ENCODE assay signal across 8 mouse cellular contexts in the genomic region with DNA sequence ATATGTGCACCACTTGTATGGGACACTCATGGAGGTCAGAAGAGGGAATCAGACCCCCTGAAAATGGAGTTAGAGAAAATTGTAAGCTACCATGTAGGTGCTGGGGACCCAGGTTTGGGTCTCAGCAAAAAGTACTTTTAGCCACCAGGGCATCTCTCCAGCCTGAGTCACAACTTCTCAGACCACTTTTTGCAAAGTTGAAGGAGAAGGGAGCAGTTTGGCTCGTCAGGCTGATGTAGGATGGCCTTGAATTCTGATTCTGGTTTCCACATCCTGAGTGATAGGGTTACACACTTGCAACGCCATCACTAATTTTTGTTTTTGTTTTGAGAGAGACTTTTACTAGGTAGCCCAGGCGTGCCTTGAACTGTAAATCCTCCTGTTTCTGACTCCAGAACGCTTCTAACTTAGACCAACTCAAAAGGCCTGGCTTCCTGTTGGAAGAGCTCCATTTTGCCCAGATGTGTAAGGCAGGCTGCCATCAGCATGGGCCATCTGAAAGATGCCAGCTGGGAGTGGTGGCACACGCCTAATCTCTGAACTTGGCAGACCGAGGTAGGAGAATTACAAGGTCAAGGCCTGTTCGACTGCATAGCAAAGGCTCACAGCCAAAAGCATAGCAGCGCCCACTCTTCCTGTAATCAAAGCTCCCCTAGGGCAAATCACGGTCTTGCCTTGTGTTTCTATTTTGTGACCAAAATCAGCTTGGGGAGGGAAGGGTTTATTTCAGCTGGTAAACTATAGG. TPM values are rescaled to one million over a fixed set of nuclear protein-coding genes. Genes with fewer than 3 reads are reported as not detected.
A peak's percentile ranks its signal among the peaks of the same experiment; 100 is the strongest.
DNase-seq lines count a peak whose midpoint lies in the region.
"Had no signal": no experiment of that assay in that cellular context is flagged by ENCODE, and none has a peak within 500 bp of the region (broad histone marks: within the 10 kb centered on the region; RNA-seq: fewer than 3 reads in every experiment).

No protein-coding gene starts in this region.

- intact Hi-C loops in left cerebral cortex, postnatal 4 days (cut with DNase I): no loop called here
- intact Hi-C loops in heart, postnatal 14 days (cut with DNase I): no loop called here

- peak; percentile 37 for DNase-seq in left cerebral cortex, postnatal 4 days
- DNase-seq in left cerebral cortex, adult 9 months (ENCODE audit: low spot score in 2 of 2): no peak
- peak; percentile 64 for DNase-seq in adrenal gland, postnatal 25 days
- DNase-seq in heart, postnatal 14 days: peak; percentile 57 to 72
- peak; percentile 21 for DNase-seq in ovary, postnatal 14 days (ENCODE audit: low spot score)
- no peak for DNase-seq in layer of hippocampus, adult 11-12 months (ENCODE audit: low spot score)
- DNase-seq in cerebellum, postnatal 36 days: no peak
- DNase-seq: cerebellum, adult 2 months had no signal

RNA-seq across cellular contexts. Expression of a gene that starts 9.2 kb away (rescaled TPM):
- 1 to 10 TPM; 1.8 to 2.8 TPM for total RNA-seq in left cerebral cortex, postnatal 4 days (2021)
- total RNA-seq in adrenal gland, postnatal 25 days (2021): 14.5 and 17.1 TPM in 2 replicates
- total RNA-seq in heart, postnatal 14 days (2021): 10 to 100 TPM; 16.0 to 16.7 TPM

RNA-seq across cellular contexts. Expression of a gene that starts 12.1 kb away (rescaled TPM):
- 10 to 100 TPM; 76.3 to 77.4 TPM for total RNA-seq in left cerebral cortex, postnatal 4 days (2021)
- 57.9 and 58.3 TPM in 2 replicates for total RNA-seq in adrenal gland, postnatal 25 days (2021)
- total RNA-seq in heart, postnatal 14 days (2021): 10 to 100 TPM; 65.1 to 65.2 TPM

RNA-seq across cellular contexts. Expression of a gene that starts 37.1 kb away (rescaled TPM):
- total RNA-seq in left cerebral cortex, postnatal 4 days (2021): 10 to 100 TPM; 58.8 to 60.1 TPM
- 90.8 and 124 TPM in 2 replicates for total RNA-seq in adrenal gland, postnatal 25 days (2021)
- 10 to 100 TPM; 52.8 to 56.6 TPM for total RNA-seq in heart, postnatal 14 days (2021)

RNA-seq across cellular contexts. Expression of a gene that starts 37.6 kb away (rescaled TPM):
- total RNA-seq in left cerebral cortex, postnatal 4 days (2021): 100 to 1,000 TPM; 252 to 257 TPM
- 297 and 334 TPM in 2 replicates for total RNA-seq in adrenal gland, postnatal 25 days (2021)
- 100 to 1,000 TPM; 175 to 187 TPM for total RNA-seq in heart, postnatal 14 days (2021)

Comparison
In these comparisons a context has a peak if more than half of its experiments do, and no peak if none do; other contexts are left out.
1. DNase-seq: peak in left cerebral cortex, postnatal 4 days (single experiment), adrenal gland, postnatal 25 days (single experiment), heart, postnatal 14 days (2 of 2) and ovary, postnatal 14 days (single experiment); none in left cerebral cortex, adult 9 months (0 of 2), layer of hippocampus, adult 11-12 months (single experiment) and cerebellum, postnatal 36 days (0 of 2).